Mouse (Mus musculus): ENCODE data around the gene Btbd35f5. TPM values are rescaled to one million over a fixed set of nuclear protein-coding genes. Genes with fewer than 3 reads are reported as not detected.
"Not testable (repeated sequence)": the region's sequence is repeated elsewhere in the genome, so short reads cannot be mapped to it uniquely, and the experiment has no call there.

The Btbd35f5 gene
- polyA plus RNA-seq (2014; fragmentation: Nextera tagmentation; extraction: Ambion mirVana): not detected in 2 replicates

DNA sequence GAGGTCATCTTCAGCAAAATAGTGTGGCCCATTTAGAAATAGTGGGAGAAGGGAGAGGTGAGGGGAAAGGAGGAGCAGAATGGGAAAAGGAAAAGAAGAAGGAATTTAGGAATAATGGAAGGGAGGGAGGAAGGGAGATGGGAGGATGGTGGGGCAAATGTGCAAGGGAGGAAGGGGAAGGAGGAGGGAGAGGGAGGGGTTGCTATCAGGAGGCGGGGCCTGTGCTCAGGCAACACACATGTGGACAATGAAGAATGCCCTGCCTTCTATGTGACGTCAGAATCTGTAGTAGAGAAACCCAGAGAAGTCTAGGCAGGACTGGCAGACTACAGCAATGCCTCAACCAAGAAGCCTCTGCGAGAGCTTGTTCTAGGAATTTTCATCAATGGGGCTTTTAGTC, at the start of gene Btbd35f5:
Gene Btbd35f5, plus strand, starts transcription at position 301 of the 400 bp plus-strand sequence.
- not testable (repeated sequence) for H3K4me3 ChIP-seq (ENCODE audit: low read depth, low read length); H3K4me2 ChIP-seq (replicated peaks; ENCODE audit: low read depth, low read length); H3K9me3 ChIP-seq (ENCODE audit: control insufficient read depth, low read depth, low read length); H3K36me3 ChIP-seq (ENCODE audit: control insufficient read depth, insufficient read depth, low read length); ATAC-seq (ENCODE audit: insufficient number of reproducible peaks, insufficient read depth, low FRiP score, low read depth); H3K4me1 ChIP-seq (ENCODE audit: control insufficient read depth, insufficient read depth, low read length); H3K27me3 ChIP-seq (ENCODE audit: control insufficient read depth, insufficient read depth, low read length); H3K27ac ChIP-seq (ENCODE audit: low read length); H3K9ac ChIP-seq (replicated peaks; ENCODE audit: low read depth, low read length)
- WGBS: no CpG with 5 or more reads among the region's 3 CpGs

- H3K9ac ChIP-seq (replicated peaks; ENCODE audit: low read depth, low read length); ATAC-seq (ENCODE audit: insufficient number of reproducible peaks, insufficient read depth, low FRiP score, low read depth); H3K4me1 ChIP-seq (ENCODE audit: control insufficient read depth, insufficient read depth, low read length); H3K9me3 ChIP-seq (ENCODE audit: control insufficient read depth, low read depth, low read length); H3K27ac ChIP-seq (ENCODE audit: low read length); H3K4me3 ChIP-seq (ENCODE audit: low read depth, low read length); H3K27me3 ChIP-seq (ENCODE audit: control insufficient read depth, insufficient read depth, low read length); H3K4me2 ChIP-seq (replicated peaks; ENCODE audit: low read depth, low read length); H3K36me3 ChIP-seq (ENCODE audit: control insufficient read depth, insufficient read depth, low read length): not testable (repeated sequence)
- no CpG with 5 or more reads among the region's 1 CpGs for WGBS
Measured at GRCm38 (mm10) chrX:32941468-32941867, 32.2 kb upstream of the Btbd35f5 start, which contains the start of gene Gm21789. TSS of gene Gm21789 (plus strand) at chrX:32941768.

Other genes starting within 250 kb of the Btbd35f5 start
- not detected in 2 replicates for gene Btbd35f21, start 247.8 kb upstream of the Btbd35f5 start, polyA plus RNA-seq (2014; fragmentation: Nextera tagmentation; extraction: Ambion mirVana)
- not detected in 2 replicates for gene Btbd35f30, start 79.3 kb upstream of the Btbd35f5 start, polyA plus RNA-seq (2014; fragmentation: Nextera tagmentation; extraction: Ambion mirVana)
- not detected in 2 replicates for gene Gm21789, start 32.1 kb upstream of the Btbd35f5 start, polyA plus RNA-seq (2014; fragmentation: Nextera tagmentation; extraction: Ambion mirVana)

All from stomach, embryonic 14.5 days (tissue).